Mouse (Mus musculus) cerebellum, postnatal 25 days (tissue): ENCODE measurements around the gene Bpifb9b.
"Not testable (repeated sequence)": the region's sequence is repeated elsewhere in the genome, so short reads cannot be mapped to it uniquely, and the experiment has no call there.

Source experiments
- DNase-seq, 2 experiments: peaks; one replicate each; pipeline ENCODE4 v3.0.0; 2021; ENCODE audit warnings: mixed read lengths in 2 of 2

The Bpifb9b gene

DNA sequence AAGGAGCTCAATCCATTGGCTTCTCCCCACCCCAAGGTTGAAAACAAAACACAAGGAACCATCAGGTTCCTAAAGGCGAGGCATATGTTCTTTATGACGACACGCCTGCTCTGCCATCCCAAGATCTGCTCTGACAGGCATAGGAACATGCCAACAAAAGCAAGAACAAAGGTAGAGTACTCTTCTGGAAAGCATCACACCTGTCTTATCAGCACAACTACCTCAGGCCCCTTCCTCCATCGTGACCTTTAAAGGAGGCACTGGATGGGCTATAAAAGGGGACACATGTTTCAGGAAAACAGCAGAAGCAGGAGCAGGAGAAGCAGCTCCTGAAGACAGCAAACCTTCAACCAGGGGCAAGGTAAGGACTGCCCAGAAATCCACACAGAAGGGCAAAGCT lies at the start of gene Bpifb9b:
Bpifb9b (plus strand) TSS at position 301 of the 400 bp plus-strand sequence.
- DNase-seq: not testable (repeated sequence)

DNA sequence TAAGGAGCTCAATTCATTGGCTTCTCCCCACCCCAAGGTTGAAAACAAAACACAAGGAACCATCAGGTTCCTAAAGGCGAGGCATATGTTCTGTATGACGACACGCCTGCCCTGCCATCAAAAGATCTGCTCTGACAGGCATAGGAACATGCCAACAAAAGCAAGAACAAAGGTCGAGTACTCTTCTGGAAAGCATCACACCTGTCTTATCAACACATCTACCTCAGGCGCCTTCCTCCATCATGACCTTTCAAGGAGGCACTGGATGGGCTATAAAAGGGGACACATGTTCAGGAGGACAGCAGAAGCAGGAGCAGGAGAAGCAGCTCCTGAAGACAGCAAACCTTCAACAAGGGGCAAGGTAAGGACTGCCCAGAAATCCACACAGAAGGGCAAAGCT lies 49.5 kb upstream of the Bpifb9b start, which contains the start of gene Bpifb9a:
Bpifb9a (plus strand) TSS at position 301 of the 400 bp plus-strand sequence.
- DNase-seq: not testable (repeated sequence)

DNA sequence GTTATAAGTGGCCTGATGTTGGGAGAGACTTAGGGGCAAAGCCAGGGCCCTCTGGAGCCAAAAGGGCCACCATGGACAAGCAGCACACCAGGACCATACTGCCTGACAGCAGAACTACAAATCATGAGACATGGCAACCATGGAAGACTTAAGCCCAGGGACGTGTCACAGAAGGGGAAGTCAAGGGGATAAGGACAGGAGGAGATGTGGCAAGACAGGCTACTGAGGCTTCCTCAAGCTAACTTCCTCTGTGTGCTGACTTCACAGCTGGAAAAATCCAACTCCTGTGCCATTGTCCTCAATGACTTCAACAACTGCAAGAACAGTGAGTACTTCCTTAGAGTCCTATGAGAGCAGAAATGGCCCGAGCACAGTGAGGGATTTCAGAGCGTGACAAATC lies 42.6 kb upstream of the Bpifb9b start:
- not testable (repeated sequence) for DNase-seq

DNA sequence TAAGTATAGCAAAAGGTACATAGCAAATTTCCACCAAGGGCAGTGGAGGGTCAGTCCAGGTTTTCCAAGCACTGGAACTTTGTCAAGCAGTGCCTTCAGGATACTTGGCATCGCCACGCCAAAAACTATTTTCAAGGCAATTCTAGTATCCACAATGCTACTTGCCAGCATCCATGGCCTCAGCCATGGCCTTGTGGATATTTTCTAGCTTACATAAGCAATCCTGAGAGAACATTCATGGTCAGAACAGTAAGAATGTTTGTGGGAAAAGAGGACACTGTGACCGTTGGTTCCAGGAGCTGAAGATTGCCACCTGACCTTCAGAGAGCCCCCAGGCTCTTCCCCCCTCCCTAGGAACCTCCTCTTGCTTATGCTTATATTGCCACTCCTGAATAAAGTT lies 15.2 kb upstream of the Bpifb9b start:
- not testable (repeated sequence) for DNase-seq

DNA sequence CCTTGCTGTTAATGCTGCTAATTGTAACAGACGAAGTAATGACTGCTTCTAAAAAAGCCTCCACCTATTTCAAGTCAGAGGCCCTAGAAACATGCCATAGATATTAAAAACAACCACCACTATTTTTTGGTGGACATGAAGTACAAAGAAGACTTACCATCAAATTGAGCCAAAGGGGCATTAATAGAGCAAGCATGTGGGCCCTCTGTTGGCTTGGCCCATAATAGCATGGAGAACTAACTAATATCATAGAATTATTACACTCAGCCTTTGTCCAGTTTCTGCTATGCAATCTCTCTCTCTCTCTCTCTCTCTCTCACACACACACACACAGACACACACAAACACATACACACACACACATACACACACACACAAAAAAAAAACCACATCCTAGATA lies 14.2 kb upstream of the Bpifb9b start:
- no peak for DNase-seq

DNA sequence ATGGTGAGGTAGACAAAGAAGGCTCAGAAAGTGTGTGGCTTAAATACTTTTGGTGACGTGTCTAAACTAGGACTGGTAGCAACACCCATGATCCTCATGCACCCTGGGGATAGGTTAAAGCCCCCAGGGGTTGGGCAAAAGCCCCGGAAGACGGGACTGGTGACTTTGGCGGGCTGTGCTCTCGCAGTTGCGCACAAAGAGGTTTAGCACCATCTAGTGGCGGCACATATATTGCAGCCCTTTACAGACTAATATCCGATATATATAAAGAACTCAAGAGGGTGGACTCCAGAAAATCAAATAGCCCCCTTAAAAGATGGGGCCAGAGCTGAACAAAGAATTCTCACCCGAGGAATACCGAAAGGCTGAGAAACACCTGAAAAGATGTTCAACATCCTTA lies 12.3 kb upstream of the Bpifb9b start:
- peak; percentile 34 to 72 for DNase-seq

DNA sequence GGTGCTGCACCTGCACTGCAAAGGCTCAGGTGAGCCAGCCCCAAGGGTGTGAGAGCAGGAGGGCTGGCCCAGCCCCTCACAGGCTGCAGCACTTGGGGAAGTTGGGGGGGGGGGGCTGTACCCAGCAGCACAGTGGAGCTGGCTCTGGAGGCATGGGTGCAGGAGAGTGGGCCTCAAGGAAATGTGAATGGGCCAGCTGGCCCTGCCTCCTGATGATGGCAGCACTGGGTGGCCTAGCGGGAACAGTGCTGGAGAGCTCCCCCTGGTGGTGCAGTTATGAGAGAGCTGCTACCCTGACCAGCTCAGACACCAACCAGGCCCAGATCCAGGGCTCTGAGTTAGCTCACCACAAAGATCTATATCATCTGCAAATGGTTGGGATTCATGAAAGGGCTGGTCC lies 6.5 kb upstream of the Bpifb9b start:
- peak; percentile 60 to 79 for DNase-seq

DNA sequence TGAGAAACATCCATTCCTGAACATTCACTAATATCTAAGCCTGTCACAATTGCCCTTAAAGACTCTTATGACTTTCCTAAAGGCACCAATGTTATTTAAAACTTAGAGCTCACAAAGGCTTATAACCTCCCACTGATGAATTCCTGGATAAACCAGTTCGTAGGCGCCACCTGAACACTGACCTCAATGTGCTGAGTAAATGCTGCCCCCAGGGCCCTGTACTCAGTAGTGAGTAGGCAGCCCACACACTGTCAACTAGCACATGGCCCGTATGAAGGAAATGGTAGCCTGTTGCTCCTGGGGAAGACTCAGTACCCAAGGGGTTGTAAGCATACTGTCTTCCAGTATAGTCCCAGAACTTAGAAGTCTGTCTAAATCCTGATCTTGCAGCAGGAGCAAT lies 5.3 kb upstream of the Bpifb9b start:
- no peak for DNase-seq

DNA sequence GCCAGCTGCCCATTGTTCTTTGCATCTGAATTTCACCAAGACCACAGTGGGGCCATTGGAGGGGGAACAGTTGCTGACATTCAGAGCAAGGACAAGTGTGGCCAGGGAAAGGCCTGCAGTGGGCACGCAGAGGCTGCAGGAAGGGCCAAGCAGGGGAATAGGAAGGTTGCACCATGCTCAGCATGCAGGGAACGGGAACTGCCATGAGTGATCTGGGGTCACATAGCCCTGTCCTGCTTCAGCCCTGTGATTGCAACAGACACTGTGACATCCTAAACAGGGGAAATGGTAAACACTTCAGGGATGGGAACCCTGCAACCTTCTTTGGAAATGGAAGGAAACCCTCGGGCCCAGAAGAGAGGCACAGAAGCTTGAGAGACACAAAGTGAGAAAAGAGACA lies 2.4 kb upstream of the Bpifb9b start:
- DNase-seq: not testable (repeated sequence)

DNA sequence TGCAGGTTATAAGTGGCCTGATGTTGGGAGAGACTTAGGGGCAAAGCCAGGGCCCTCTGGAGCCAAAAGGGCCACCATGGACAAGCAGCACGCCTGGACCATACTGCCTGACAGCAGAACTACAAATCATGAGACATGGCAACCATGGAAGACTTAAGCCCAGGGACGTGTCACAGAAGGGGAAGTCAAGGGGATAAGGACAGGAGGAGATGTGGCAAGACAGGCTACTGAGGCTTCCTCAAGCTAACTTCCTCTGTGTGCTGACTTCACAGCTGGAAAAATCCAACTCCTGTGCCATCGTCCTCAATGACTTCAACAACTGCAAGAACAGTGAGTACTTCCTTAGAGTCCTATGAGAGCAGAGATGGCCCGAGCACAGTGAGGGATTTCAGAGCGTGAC lies 6.7 kb downstream of the Bpifb9b start:
- DNase-seq: not testable (repeated sequence)

DNA sequence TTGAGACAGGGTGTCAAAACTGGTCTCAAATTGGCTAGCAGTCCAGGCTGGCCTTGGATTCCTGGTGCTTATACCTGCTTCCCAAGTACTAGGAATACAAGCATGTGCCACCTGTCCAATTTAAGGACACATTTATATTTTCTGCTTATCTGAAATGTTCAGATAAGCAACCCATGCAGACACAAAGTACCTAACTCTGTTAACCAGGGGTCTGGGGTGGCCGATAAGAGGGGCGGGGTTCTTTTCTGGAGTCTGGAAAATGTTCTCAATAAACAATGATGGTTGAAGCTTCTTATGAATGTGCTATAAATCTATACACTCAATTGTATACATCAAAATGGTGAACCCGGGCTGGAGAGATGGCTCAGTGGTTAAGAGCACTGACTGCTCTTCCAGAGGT lies 19.8 kb downstream of the Bpifb9b start:
- DNase-seq: no peak

DNA sequence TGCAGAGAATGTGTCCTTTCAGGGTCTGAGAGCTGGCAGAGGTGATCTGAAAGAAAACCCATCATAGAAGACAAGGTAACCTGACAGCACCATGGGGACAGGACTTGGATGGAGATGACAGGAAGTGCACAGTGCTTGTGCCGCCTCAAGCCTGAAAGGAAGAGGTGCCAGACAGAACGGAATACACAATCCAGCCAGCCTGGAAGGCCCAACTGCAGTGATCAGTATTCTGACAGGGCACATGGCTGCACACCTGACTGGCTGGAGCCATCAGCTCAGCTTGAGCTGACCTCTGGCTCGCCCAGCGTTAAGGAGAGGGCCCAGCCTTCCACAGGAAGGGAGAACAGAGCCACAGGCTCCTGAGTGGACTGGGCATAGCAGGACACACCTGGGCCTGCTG lies 28.5 kb downstream of the Bpifb9b start:
- DNase-seq: no peak

DNA sequence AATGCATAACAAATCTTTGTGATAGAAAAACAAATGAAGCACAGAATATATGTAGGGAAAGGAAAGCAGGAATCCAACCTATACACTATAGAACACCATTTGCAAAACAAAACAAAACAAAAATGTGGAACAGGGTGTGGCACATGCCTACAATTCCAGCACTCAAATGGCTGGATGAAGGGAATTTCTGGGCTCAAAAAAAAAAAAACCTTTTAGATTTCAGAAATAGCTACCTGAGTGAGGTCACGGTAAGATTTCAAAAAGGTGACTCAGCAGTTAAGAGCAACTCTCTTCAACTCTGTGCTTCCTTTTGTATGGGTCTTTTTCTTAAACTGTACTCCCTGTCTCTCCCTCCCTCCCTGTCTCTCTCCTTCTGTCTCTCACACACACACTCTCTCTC lies 31.1 kb downstream of the Bpifb9b start:
- DNase-seq: no peak

DNA sequence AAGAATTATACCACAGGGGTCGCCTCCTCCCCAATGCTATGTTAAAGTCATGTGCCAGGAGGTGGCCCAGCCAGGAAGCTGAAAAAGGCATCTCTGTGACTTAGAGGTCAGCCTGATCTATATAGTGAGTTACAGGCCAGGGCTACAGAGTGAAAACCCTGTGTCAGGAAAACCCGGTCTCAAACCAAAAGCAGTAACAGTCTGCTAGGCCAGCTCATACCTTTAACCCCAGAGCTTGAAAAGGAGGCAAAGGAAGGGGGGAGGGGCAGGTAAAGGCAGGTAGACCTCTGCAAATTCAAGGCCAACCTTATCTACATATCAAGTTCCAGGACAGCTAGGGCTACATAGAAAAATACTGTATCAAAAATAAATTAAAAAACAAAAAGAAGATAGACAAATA lies 32.3 kb downstream of the Bpifb9b start:
- no peak for DNase-seq

DNA sequence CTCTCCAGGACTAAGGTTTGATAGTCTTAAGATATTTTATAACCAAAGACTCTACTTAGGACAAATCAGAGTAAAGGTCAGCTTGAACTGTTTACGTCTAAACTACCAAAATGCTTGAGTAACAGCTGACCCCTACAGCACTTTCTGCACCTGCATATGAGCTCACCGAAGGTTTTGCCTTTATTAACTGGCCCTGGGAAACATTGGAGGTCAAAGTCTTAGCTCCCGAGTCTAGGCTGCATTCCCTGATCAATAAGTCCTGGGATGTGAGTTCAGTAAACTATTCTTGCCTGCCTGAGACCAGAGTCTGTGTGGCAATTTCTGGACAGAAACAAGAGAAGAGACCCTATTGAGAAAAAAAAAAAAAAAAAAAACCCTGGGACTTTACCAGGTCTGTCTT lies 41.1 kb downstream of the Bpifb9b start:
- DNase-seq: no peak

DNA sequence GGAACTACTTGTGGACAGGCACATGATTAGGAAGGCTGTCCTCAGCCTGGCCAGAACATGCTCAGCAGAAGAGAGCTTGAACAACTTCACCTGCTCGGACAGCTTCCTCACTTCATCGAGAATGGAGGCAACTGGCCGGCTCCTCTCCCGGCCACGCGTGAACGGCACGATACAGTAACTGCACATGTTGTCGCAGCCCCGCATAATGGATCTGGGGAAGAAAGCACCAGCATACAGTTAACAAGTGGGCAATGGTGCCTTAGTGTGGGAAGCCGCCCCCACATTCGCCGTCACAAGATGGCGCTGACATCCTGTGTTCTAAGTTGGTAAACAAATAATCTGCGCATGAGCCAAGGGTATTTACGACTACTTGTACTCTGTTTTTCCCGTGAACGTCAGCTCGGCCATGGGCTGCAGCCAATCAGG lies 47.0 kb downstream of the Bpifb9b start:
- not testable (repeated sequence) for DNase-seq

DNA sequence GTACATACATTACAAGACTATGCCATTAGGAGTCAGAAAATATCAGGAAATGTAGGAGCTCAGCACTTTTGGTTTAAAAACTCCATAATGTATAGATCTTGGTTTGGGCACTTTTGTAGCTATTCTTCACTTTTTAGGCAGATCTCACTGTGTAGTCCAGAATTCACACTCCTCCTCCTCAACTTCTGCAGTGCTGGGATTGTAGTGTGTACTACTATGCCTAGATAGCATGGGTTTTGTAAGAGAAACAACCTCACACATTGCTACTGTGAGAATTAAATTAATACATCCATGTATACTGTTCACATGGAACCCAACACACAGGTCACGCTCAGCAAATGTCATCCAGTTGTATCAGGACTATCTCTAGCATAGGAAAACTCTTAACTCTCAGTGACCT lies 60.5 kb downstream of the Bpifb9b start:
- no peak for DNase-seq
